Mouse (Mus musculus): Measurements from ENCODE around the gene Ppp1r14b. TPM values are rescaled to one million over a fixed set of nuclear protein-coding genes. Genes with fewer than 3 reads are reported as not detected.

The Ppp1r14b gene
- polyA plus RNA-seq (2014; fragmentation: Illumina TruSeq; extraction: RNeasy Lipid Tissue Mini Kit (QIAGEN cat#74804); ENCODE audit: low read depth, low replicate concordance), result 11.3 TPM

DNA sequence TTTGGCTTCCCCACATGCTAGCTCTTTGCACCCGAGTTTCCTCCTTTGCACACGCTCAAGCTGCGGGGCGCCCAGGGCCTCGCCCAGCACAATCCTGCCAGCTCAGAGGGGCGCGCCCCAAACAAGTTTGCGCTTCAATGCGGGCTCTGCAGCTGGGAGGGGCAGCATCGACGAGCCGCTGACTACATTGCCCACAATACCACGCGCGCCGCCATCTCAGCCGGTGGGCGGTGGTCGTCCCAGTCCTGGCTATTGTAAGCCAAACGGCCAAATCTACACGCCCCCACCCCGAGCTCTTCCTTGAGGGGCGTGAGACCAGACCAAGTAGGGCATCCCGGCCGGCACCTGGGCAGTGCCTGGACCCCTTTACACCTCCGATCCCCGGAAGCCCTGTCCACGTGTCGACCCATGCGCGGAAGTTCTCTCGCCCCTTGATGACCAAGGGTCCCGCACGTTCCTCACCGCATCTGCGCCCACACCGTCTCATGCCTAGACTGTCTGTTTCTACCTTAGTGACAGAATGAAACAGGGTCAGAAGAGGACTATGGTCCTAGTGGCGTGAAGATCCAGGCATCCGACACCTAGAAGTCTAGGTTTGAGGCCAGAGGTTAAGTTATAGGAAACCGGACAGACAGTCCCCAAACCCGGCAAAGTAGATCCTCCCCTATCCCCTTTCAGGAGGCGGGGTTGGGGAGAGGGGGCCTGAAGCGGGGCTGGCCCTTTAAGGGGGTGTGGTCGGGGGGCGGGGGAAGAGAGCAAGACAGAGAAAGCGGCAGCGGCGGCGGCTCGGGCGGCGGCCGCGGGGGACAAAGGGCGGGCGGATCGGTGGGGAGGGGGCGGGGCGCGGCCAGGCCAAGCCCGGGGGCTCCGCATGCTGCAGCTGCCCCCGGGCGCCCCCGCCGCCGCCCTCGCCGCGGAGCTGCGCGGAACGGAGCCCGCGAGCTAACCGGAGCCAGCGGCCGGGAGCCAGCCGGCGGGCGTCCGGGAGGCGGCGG is at the start of gene Ppp1r14b:
TSS of gene Ppp1r14b (plus strand) at position 758 of the 995 bp plus-strand sequence.

DNA sequence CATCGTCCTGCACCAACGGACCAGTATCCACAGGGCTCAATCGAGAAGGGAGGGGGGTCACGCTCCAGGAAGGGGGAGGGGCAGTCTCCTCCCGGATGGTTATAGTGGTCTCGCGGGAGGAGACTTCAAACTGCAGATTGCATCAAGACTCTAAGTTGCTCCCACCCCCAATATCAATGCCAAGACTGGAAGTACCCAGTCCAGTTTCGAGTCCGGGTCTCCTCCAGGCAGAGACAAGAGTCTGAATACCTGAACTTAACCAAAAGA is 49.5 kb upstream of the Ppp1r14b start, which contains the start of gene Catsperz:
TSS of gene Catsperz (minus strand) at position 74 of the 267 bp plus-strand sequence.

DNA sequence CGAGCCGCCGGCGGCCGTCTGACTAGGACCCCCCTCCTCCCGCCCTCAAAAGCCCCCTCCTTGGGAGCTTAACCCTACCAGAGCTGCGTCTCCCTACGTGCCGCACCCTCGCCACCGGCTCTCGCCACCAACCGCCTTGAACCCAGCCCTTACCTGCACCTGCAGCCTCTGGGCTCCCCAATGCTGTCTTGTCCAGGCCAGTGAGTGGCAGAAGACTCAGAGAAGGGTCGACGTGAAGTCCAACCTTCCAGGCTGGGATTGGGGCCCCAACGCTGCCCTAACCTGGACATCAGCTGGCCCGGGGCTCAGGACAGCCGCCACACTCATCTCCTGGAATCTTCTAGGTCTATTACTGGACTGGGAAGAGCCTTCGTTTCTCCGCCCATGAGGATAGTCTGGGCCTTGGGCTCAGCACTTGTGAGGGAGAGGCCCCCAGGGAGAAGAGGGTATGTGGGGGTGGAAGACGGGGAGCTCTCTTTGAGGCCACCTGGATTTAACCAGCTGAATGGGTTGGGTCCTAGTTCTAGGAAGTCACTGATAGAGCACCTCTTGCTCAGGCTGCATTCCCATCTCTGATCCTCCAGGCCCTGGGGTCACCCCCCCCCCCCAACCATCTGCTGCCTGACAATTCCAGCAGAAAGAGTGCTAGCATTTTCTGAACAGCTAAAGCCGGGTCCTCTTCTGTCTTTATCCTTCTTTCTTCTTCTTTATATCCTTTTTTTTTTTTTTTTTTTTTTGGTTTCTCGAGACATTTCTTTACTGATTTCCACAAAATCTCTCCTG is 40.4 kb upstream of the Ppp1r14b start, which contains the start of gene Kcnk4:
TSS of gene Kcnk4 (minus strand) at position 321 of the 783 bp plus-strand sequence.

DNA sequence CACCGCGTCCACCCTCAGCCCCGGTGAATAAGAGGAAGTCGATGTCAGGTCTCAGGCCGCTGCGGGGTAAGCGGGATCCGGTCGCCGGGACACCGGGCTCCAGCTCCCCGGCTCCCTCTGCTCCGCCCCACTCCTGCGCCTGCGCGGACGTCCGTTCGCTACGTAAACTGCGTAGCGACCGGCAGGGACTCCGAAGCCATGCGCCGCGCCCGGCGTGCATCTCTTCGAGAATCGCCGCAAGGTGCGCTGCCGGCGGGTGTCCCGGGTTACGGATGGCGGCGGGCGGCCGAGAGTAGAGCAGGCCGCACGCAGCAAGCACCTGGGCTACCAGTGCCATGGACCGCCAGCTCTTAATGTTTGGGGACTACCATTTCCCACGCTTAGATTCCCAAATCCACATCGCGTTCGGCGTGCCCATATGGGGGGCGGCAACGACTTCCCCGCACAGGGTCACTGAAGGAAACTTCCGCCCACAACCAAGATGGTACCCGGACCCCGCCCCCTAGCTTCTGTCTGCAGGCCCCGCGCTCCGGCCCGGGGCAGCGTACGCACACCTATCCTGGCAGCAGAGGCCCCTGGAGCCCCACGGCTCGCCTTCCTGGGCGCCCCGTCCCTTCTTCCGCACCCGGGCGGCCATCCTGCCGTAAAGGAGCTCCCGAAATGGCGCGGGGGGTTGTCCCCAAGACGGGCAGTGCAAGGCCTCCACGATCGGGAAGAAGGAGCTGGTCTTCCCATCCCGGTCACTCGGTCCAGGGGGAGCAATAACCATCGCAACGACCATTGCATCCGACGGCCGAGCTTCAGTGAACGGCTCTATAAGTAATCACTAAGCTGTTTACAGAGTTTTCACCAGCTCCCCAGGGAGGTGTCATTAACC is 33.2 kb upstream of the Ppp1r14b start, which contains the start of gene Bad:
TSS of gene Bad (plus strand) at position 490 of the 877 bp plus-strand sequence.

DNA sequence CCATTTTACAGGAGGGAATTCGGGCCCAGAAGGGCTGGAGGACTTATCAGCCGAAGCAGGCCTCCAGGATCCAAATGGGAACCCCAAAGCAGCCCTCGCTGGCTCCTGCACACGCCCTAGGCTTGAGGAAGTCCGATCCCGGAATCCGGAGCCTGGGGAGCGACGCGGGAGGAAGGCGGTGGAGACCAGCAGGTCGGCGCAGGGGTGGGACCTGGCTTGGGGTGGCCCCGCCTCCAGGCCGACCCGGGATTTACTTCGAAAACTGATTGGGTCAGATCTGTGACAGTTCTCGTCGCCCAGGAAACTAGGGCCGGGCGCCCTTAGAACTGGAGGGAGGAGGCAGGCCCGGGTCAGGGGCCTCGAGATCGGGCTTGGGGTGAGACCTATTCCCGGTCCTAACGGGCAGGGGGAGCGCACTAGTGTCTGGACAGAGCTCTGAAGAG is 32.5 kb upstream of the Ppp1r14b start, which contains the start of gene Gpr137:
TSS of gene Gpr137 (minus strand) at position 232 of the 443 bp plus-strand sequence.

GRCm38 (mm10) chr19:6975537-6976521 is 1.1 kb downstream of the Ppp1r14b start, which contains the start of gene Plcb3:
Gene Plcb3, minus strand, starts transcription at chr19:6976470.

DNA sequence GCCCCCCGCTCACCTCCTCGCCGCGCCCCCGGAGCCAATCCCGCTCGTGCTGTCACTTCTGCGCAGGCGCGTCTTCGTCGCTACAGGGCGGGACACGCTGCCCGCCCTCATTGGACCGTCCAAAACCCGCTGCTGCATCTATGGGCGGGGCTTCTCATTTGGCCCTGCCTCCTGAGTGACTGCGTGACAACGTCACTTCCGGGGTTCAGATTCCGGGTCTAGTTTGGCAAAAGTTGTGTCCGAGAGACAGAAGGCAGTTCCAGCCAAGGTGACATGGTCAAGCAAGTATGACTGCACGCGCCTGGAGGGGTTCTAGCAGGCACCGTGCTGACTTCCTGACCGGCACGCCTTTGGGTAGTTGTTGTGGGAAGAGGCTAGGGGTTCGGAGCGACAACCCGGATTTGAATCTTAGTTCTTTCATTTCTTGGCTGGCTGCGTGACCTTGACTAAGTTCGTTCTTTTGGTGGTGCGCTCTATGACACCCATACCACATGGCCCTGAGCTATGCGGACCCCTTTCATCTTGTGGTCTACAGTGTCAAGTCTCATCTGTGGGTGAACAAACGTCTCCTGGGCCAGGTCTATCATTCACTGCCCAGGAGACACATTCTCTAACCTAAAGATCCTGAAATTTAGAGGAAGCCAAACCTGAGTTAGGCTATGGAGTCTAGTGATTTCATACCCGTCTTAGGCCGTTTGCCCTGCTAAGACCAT is 5.8 kb downstream of the Ppp1r14b start, which contains the start of gene Fkbp2:
TSS of gene Fkbp2 (minus strand) at position 121 of the 713 bp plus-strand sequence.

GRCm38 (mm10) chr19:6987061-6987903 is 12.5 kb downstream of the Ppp1r14b start, which contains the start of gene Vegfb:
Gene Vegfb, minus strand, starts transcription at chr19:6987651.

DNA sequence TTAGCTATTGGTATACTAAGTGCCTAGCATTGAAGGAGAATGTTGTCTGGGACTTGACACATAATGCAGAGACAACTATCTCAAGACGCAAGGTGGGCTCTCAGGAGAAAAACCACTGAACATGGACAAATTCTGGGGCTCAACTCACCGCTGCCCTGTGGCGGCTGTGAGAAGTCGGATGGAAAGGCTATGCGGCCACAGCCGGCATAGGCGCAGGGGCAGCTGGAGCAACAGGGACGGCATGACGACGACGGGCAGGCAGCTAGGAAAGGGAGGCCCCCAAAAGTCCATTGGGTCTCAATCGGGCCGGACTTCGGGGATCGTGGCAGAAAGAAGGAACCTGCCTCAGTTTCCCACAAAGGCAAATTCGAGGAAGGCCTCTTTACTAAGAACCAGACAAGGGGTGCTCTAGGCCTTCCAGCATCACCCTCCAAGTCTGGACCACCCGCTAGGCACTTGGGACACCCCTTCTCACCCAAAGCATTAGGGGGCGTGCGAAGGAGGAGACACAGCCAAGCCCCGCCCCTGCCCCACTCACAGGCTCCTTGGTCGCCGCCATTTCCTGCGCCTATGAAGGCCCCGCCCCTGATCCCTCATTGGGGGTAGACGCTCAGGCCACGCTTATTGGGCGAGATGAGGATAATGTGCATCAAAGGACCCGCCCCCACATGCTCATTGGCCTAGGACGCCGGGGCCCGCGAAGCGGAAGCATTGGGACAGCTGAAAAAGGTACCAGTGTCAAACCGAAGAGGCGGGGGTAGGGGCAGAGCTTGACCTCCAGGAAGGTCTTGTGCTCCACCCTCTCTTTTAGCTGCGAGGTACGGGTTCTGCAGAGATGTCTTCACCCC is 17.5 kb downstream of the Ppp1r14b start, which contains the start of gene Dnajc4:
TSS of gene Dnajc4 (minus strand) at position 562 of the 848 bp plus-strand sequence.

DNA sequence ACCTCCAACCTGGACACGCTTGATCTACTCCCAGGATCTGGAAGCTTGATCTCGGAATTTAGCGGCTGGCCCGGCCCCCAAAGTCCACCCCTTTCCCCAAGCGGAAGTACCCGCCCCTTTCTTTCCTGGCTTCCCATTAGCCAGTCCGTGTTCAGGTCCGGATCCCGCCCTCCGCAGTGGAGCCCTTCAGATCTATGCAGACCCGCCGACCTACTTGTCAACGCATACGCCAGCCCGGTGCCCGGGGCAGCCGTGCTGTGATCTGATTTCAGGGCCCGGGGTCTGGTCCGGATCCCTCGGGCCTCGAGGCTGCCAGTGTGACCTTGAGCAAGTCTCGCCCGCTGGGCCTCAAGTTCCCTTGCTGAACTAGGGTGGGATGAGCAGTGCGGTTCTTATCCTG is 21.2 kb downstream of the Ppp1r14b start, which contains the start of the genes Nudt22 and Trpt1:
TSS of gene Nudt22 (minus strand) at position 112 of the 400 bp plus-strand sequence.
TSS of gene Trpt1 (plus strand) at position 126 of the 400 bp plus-strand sequence.

GRCm38 (mm10) chr19:7019191-7019590 is 44.4 kb downstream of the Ppp1r14b start, which contains the start of gene Fermt3:
Gene Fermt3, minus strand, starts transcription at chr19:7019469.

Other genes starting within 250 kb of the Ppp1r14b start
- gene Rps6ka4, start 134.3 kb upstream of the Ppp1r14b start, polyA plus RNA-seq (2014; fragmentation: Illumina TruSeq; extraction: RNeasy Lipid Tissue Mini Kit (QIAGEN cat#74804); ENCODE audit: low read depth, low replicate concordance), result 0.55 TPM
- gene Ccdc88b, start 116.8 kb upstream of the Ppp1r14b start, polyA plus RNA-seq (2014; fragmentation: Illumina TruSeq; extraction: RNeasy Lipid Tissue Mini Kit (QIAGEN cat#74804); ENCODE audit: low read depth, low replicate concordance), result 0.10 TPM
- 18.9 TPM for gene Trmt112, start 65.3 kb upstream of the Ppp1r14b start, polyA plus RNA-seq (2014; fragmentation: Illumina TruSeq; extraction: RNeasy Lipid Tissue Mini Kit (QIAGEN cat#74804); ENCODE audit: low read depth, low replicate concordance)
- 16.4 TPM for gene Prdx5, start 64.9 kb upstream of the Ppp1r14b start, polyA plus RNA-seq (2014; fragmentation: Illumina TruSeq; extraction: RNeasy Lipid Tissue Mini Kit (QIAGEN cat#74804); ENCODE audit: low read depth, low replicate concordance)
- gene Esrra, start 53.2 kb upstream of the Ppp1r14b start, polyA plus RNA-seq (2014; fragmentation: Illumina TruSeq; extraction: RNeasy Lipid Tissue Mini Kit (QIAGEN cat#74804); ENCODE audit: low read depth, low replicate concordance), result 0.91 TPM
- gene Catsperz, start 49.6 kb upstream of the Ppp1r14b start, polyA plus RNA-seq (2014; fragmentation: Illumina TruSeq; extraction: RNeasy Lipid Tissue Mini Kit (QIAGEN cat#74804); ENCODE audit: low read depth, low replicate concordance), result 264 TPM
- gene Kcnk4, start 40.5 kb upstream of the Ppp1r14b start, polyA plus RNA-seq (2014; fragmentation: Illumina TruSeq; extraction: RNeasy Lipid Tissue Mini Kit (QIAGEN cat#74804); ENCODE audit: low read depth, low replicate concordance), result 0.41 TPM
- 2.3 TPM for gene Bad, start 33.1 kb upstream of the Ppp1r14b start, polyA plus RNA-seq (2014; fragmentation: Illumina TruSeq; extraction: RNeasy Lipid Tissue Mini Kit (QIAGEN cat#74804); ENCODE audit: low read depth, low replicate concordance)
- gene Gpr137, start 32.5 kb upstream of the Ppp1r14b start, polyA plus RNA-seq (2014; fragmentation: Illumina TruSeq; extraction: RNeasy Lipid Tissue Mini Kit (QIAGEN cat#74804); ENCODE audit: low read depth, low replicate concordance), result 1.9 TPM
- gene Plcb3, start 1.5 kb downstream of the Ppp1r14b start, polyA plus RNA-seq (2014; fragmentation: Illumina TruSeq; extraction: RNeasy Lipid Tissue Mini Kit (QIAGEN cat#74804); ENCODE audit: low read depth, low replicate concordance), result 1.5 TPM
- 3.5 TPM for gene Fkbp2, start 5.5 kb downstream of the Ppp1r14b start, polyA plus RNA-seq (2014; fragmentation: Illumina TruSeq; extraction: RNeasy Lipid Tissue Mini Kit (QIAGEN cat#74804); ENCODE audit: low read depth, low replicate concordance)
- gene Vegfb, start 12.7 kb downstream of the Ppp1r14b start, polyA plus RNA-seq (2014; fragmentation: Illumina TruSeq; extraction: RNeasy Lipid Tissue Mini Kit (QIAGEN cat#74804); ENCODE audit: low read depth, low replicate concordance), result 1.4 TPM
- 2.3 TPM for gene Dnajc4, start 17.6 kb downstream of the Ppp1r14b start, polyA plus RNA-seq (2014; fragmentation: Illumina TruSeq; extraction: RNeasy Lipid Tissue Mini Kit (QIAGEN cat#74804); ENCODE audit: low read depth, low replicate concordance)
- not detected for gene Nudt22, start 21.1 kb downstream of the Ppp1r14b start, polyA plus RNA-seq (2014; fragmentation: Illumina TruSeq; extraction: RNeasy Lipid Tissue Mini Kit (QIAGEN cat#74804); ENCODE audit: low read depth, low replicate concordance)
- 0.63 TPM for gene Trpt1, start 21.2 kb downstream of the Ppp1r14b start, polyA plus RNA-seq (2014; fragmentation: Illumina TruSeq; extraction: RNeasy Lipid Tissue Mini Kit (QIAGEN cat#74804); ENCODE audit: low read depth, low replicate concordance)
- gene Fermt3, start 44.5 kb downstream of the Ppp1r14b start, polyA plus RNA-seq (2014; fragmentation: Illumina TruSeq; extraction: RNeasy Lipid Tissue Mini Kit (QIAGEN cat#74804); ENCODE audit: low read depth, low replicate concordance), result not detected
- gene Stip1, start 65.0 kb downstream of the Ppp1r14b start, polyA plus RNA-seq (2014; fragmentation: Illumina TruSeq; extraction: RNeasy Lipid Tissue Mini Kit (QIAGEN cat#74804); ENCODE audit: low read depth, low replicate concordance), result 79.5 TPM
- gene Macrod1, start 81.8 kb downstream of the Ppp1r14b start, polyA plus RNA-seq (2014; fragmentation: Illumina TruSeq; extraction: RNeasy Lipid Tissue Mini Kit (QIAGEN cat#74804); ENCODE audit: low read depth, low replicate concordance), result 5.6 TPM
- gene Flrt1, start 130.8 kb downstream of the Ppp1r14b start, polyA plus RNA-seq (2014; fragmentation: Illumina TruSeq; extraction: RNeasy Lipid Tissue Mini Kit (QIAGEN cat#74804); ENCODE audit: low read depth, low replicate concordance), result 1.2 TPM
- gene Otub1, start 231.3 kb downstream of the Ppp1r14b start, polyA plus RNA-seq (2014; fragmentation: Illumina TruSeq; extraction: RNeasy Lipid Tissue Mini Kit (QIAGEN cat#74804); ENCODE audit: low read depth, low replicate concordance), result 22.5 TPM
- gene Cox8a, start 242.6 kb downstream of the Ppp1r14b start, polyA plus RNA-seq (2014; fragmentation: Illumina TruSeq; extraction: RNeasy Lipid Tissue Mini Kit (QIAGEN cat#74804); ENCODE audit: low read depth, low replicate concordance), result 12.7 TPM